Mouse (Mus musculus) thymus, adult 2 months (tissue): ENCODE measurements around the gene Arnt2. TPM values are rescaled to one million over a fixed set of nuclear protein-coding genes. Genes with fewer than 3 reads are reported as not detected.

Experiments
- DNase-seq: peaks from one replicate; pipeline ENCODE4 v3.0.0; 2021
- H3K27ac ChIP-seq: fragments of 200-500 bp; 2 replicates; pipeline ENCODE4 v1.5.1; 2012; ENCODE audit warnings: low read length, control low read depth; ENCODE audit not compliant: control insufficient read depth, insufficient read depth
- H3K27me3 ChIP-seq: fragments of 200-500 bp; 2 replicates; pipeline ENCODE4 v1.6.1; 2012; ENCODE audit warnings: mild to moderate bottlenecking, low read length, moderate library complexity, mixed read lengths; ENCODE audit not compliant: control insufficient read depth, insufficient read depth
- H3K36me3 ChIP-seq: fragments of 200-500 bp; 2 replicates; pipeline ENCODE4 v1.6.1; 2012; ENCODE audit warnings: mild to moderate bottlenecking, low read length, moderate library complexity; ENCODE audit not compliant: control insufficient read depth, insufficient read depth
- H3K4me1 ChIP-seq: fragments of 200-500 bp; replicated peaks from 2 replicates; pipeline ENCODE4 v1.6.1; 2012; ENCODE audit warnings: low read length; ENCODE audit not compliant: control insufficient read depth, insufficient read depth
- H3K4me3 ChIP-seq: fragments of 200-500 bp; 2 replicates; pipeline ENCODE4 v1.5.1; 2012; ENCODE audit warnings: mild to moderate bottlenecking, low read length, control low read depth, moderate library complexity; ENCODE audit not compliant: control insufficient read depth, insufficient read depth
- CTCF ChIP-seq: fragments of 200-500 bp; IDR thresholded peaks from 2 replicates; pipeline ENCODE4 v1.5.1; 2012; ENCODE audit warnings: mild to moderate bottlenecking, control low read depth, low read length, moderate library complexity, borderline replicate concordance; ENCODE audit not compliant: control insufficient read depth, poor library complexity, insufficient read depth; ENCODE audit errors: extremely low read depth
- POLR2A ChIP-seq: fragments of 200-500 bp; IDR thresholded peaks from 2 replicates; pipeline ENCODE4 v1.6.1; 2012; ENCODE audit warnings: mild to moderate bottlenecking, low read length, control low read depth, moderate library complexity; ENCODE audit not compliant: control insufficient read depth, poor library complexity, insufficient read depth; ENCODE audit errors: extremely low read depth
- WGBS: fragments of 180-500 bp; shearing (Covaris S2); methylation state at CpG from one replicate; pipeline ENCODE4 v1.1.7; 2018; 5-methylcytosine and 5-hydroxymethylcytosine counted together
- polyA plus RNA-seq: library from polyadenylated mRNA; depleted of rRNA; stranded (reverse); fragments of >200 nt; gene quantifications from 2 replicates; pipeline ENCODE4 v1.2.3, GENCODE M21; 2012

Gene Arnt2
- polyA plus RNA-seq, 1 experiment = 1.9 TPM

DNA sequence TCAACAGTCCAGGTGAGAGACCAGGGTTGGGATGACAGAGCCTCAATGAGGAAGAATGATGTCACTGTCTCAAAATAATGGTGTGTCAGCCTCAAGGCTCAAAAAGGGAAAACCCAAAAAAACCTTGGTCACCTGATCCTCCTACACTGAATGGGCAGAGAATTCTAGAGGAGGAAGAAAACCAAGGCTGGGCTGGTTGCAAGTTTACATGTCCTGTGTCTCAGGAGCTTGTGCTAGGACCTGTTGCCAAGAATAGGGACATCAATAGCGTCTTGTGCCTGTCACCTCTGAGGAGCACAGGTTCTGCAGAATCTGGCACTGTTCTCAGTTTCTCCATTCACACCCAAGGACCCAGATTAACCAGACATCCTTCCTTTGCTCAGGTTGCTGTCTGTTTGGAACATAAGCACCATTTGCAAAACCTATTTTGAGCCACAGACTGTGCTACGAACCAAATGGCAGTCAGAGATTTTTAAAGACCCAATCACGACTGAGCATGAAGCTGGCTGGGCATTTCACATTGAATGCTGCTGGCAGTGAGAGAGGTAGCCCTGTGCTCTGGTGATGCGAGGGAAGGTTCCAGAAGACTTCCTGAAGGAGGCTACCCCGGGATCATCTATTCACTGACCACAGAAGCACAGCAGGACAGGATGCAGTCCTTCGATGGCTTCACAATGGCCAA, 38.9 kb downstream of the Arnt2 start:
- no peak overlapping the region for H3K27ac ChIP-seq
- DNase-seq = no peak
- H3K36me3 ChIP-seq = no peaks in the 10 kb centered on the region
- WGBS = 82% methylated on average over 6 of the region's 6 CpGs
- H3K27me3 ChIP-seq = no peaks in the 10 kb centered on the region
- no peaks in the 10 kb centered on the region for H3K4me1 ChIP-seq
- H3K4me3 ChIP-seq = no peak overlapping the region
- TF ChIP-seq CTCF = no peak
- no peak for TF ChIP-seq POLR2A

DNA sequence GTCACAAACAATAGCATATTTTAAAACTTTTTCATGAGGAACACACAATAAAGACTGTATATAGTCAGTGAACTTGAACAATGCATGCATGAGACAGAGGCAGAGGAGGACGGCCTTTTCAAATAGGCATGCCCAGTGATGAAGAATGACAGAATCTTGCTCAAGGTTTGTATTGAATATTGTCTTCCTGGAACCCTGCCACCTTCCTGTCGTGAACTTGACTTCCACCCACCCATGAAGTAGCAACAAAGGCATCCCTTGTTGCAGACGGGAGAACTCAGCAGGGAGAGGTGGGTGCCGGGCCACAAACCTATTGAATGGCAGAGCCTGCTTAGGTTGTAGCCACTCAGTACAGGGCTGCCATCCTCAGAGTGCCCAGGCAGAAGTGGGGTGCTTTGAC, 43.7 kb downstream of the Arnt2 start:
- no peak for TF ChIP-seq POLR2A
- TF ChIP-seq CTCF = no peak
- no peak for DNase-seq
- 78% methylated on average over 4 of the region's 4 CpGs for WGBS

DNA sequence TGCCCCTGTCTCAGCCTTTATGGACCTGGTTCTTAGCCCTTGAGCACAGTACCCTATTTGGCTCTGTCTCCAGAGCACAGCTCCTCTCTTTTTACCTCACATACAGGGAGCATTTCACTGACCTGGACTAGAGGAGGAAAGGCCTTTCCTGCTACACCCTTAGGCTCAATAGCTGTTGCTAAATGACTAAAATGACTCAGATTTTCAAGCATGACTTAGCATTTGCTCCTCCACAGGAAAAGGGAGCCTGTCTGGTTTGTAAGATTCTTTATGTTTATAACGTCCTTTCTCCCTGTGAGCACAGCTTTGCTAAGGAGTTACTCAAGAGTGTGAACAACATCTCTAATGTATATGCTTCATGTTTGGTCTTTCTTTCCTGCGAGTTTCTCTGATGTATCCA, 47.3 kb downstream of the Arnt2 start:
- no peaks in the 10 kb centered on the region for H3K4me1 ChIP-seq
- DNase-seq = no peak
- TF ChIP-seq POLR2A = no peak
- no peak for TF ChIP-seq CTCF
- H3K27ac ChIP-seq = no peak overlapping the region
- 27% methylated on average over 2 of the region's 2 CpGs for WGBS
- no peaks in the 10 kb centered on the region for H3K36me3 ChIP-seq
- H3K4me3 ChIP-seq = no peak overlapping the region
- H3K27me3 ChIP-seq = no peaks in the 10 kb centered on the region

More for the DNA sequence above, 43.7 kb downstream of the Arnt2 start:
- no peaks in the 10 kb centered on the region for H3K36me3 ChIP-seq
- no peaks in the 10 kb centered on the region for H3K4me1 ChIP-seq
- no peaks in the 10 kb centered on the region for H3K27me3 ChIP-seq
- no peak overlapping the region for H3K27ac ChIP-seq
- no peak overlapping the region for H3K4me3 ChIP-seq

DNA sequence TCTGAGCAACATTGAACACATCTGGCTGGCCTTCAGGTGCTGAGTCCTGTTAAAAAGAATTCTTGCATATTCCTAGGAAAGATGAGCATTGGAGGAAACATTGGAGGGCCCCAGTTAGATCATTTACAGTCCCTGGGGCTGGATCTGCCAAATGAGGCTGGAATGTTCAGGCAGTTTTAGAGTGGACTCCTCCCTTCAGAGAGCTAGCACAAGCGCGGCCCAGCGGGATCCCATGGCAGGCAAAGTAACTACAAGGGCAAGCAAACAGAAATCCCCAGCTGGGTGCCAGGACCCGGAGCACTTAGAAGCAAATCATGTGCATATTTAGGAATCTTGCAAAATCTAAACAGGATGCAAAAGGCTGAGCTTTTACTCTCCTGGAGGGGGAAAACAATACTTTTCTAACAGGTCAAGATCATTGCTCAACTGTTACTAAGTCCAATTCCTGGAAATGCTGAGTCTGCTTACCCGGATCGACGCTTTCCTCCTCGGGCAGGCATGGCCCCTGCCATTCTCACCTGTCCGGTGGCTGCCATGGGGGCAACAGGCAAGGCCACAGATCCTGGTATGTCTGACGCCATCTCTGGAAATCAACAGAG, 48.8 kb downstream of the Arnt2 start:
- H3K4me3 ChIP-seq = no peak overlapping the region
- H3K27ac ChIP-seq = no peak overlapping the region
- WGBS = 95% methylated on average over 10 of the region's 10 CpGs
- no peaks in the 10 kb centered on the region for H3K27me3 ChIP-seq
- H3K36me3 ChIP-seq = no peaks in the 10 kb centered on the region
- no peaks in the 10 kb centered on the region for H3K4me1 ChIP-seq
- no peak for TF ChIP-seq POLR2A
- no peak for TF ChIP-seq CTCF
- no peak for DNase-seq

DNA sequence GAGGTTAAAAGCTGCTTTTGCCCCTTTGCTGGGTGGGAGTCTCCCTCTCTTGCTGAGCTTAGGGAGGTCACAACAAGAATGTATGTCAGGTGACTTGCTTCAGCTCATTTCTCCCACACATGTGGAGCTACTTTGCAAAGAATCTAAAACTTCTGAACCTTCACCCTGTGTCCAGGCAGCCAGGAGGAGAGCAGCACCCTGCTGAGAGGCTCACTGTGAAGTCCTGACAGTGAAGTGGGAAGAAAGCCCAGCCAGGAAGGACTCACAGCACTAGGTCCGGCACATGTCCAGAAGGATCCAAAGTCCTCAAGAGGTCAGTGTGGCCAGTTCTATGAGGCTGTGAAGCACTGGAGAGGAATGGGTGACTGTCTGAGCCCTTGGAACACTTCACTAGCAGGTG, 51.5 kb downstream of the Arnt2 start:
- WGBS = 94% methylated on average over 1 of the region's 1 CpGs
- Histone ChIP-seq H3K27ac (no peak overlapping the region), H3K27me3 (no peaks in the 10 kb centered on the region), H3K4me1 (no peaks in the 10 kb centered on the region), H3K36me3 (no peaks in the 10 kb centered on the region), H3K4me3 (no peak overlapping the region)
- no peak for DNase-seq
- TF ChIP-seq POLR2A (no peak), CTCF (no peak)

DNA sequence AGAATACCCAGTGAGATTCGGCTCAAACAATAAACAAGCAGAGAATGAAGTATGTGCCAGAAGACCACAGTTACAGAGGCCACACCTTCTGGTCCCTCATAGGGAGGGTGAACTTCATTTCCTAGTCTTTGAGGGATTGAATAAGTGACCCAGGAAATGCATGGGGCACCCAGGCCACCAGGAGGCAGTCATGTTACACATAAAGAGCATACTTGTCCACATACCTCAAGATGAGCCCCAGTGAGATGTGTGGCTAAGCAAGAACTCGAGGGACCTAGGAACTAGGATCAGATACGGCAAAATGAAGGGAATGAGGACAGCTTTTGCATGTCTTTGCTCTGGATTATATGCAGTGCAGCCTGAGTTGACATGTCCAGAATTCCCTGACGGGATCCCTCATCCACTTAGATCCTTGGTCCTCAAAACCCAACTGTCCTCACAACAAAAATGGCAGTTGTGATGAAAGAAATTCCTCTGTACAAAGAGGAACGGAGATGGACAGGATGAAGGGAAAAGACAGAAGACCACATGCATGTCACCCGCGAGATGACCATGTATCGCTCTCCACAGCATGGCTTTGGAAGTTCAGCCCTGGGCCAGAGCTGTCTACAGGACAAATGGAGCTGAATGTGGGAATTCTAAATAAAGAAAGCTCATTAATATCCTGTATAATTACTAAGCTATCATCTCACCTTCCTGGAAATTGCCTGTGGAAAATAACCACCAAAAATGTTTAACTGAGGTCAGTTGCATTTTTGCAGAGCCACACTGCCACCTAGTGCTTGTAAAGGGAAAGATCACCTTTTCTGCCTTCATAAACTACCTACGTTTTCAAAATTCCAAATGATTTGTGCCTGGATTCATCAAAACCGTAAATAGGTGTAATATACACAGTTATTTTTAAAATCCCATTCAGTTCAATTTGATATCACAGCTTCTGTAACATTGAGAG, 54.1 kb downstream of the Arnt2 start:
- TF ChIP-seq CTCF (no peak), POLR2A (no peak)
- WGBS = 56% methylated on average over 10 of the region's 10 CpGs
- DNase-seq = peak; percentile 47
- Histone ChIP-seq H3K27me3 (no peaks in the 10 kb centered on the region), H3K27ac (no peak overlapping the region), H3K4me1 (no peaks in the 10 kb centered on the region), H3K36me3 (no peaks in the 10 kb centered on the region), H3K4me3 (no peak overlapping the region)
